Mouse (Mus musculus): ENCODE data around the gene Snf8. TPM values are rescaled to one million over a fixed set of nuclear protein-coding genes. Genes with fewer than 3 reads are reported as not detected.

The Snf8 gene
- polyA plus RNA-seq, 1 experiment from 2014 or later = 87.0 TPM

- Histone ChIP-seq H3K36me3 (peaks cover 3% of the 10 kb centered on the region; the same call in 1 of the 2 replicates), H3K4me3 (replicated peaks) (no peak overlapping the region), H3K9ac (no peak overlapping the region), H3K4me1 (replicated peaks) (peaks cover 32% of the 10 kb centered on the region), H3K27ac (no peak overlapping the region), H3K9me3 (replicated peaks) (no peaks in the 10 kb centered on the region), H3K27me3 (no peaks in the 10 kb centered on the region), H3K4me2 (no peak overlapping the region)
- DNase-seq (no peak), ATAC-seq (ENCODE audit: low read depth) (no peak)
- 73% methylated on average over 2 of the region's 2 CpGs for WGBS (ENCODE audit: insufficient replicate concordance)
Observed at GRCm38 (mm10) chr11:96031701-96032100, 3.0 kb upstream of the Snf8 start.

GRCm38 (mm10) chr11:96033264-96033663 is 1.4 kb upstream of the Snf8 start:
- Histone ChIP-seq H3K36me3 (peaks cover 17% of the 10 kb centered on the region), H3K27ac (no peak overlapping the region), H3K27me3 (no peaks in the 10 kb centered on the region), H3K4me2 (no peak overlapping the region), H3K9ac (no peak overlapping the region), H3K4me1 (replicated peaks) (peaks cover 47% of the 10 kb centered on the region), H3K4me3 (replicated peaks) (no peak overlapping the region), H3K9me3 (replicated peaks) (no peaks in the 10 kb centered on the region)
- WGBS (ENCODE audit: insufficient replicate concordance) = 78% methylated on average over 3 of the region's 3 CpGs
- no peak for DNase-seq
- no peak for ATAC-seq (ENCODE audit: low read depth)

- DNase-seq = no peak
Observed at GRCm38 (mm10) chr11:96034116-96034515, 569 bp upstream of the Snf8 start.

GRCm38 (mm10) chr11:96035133-96035532 is 448 bp downstream of the Snf8 start:
- ATAC-seq (ENCODE audit: low read depth) = peak; percentile 37
- 4% methylated on average over 6 of the region's 6 CpGs for WGBS (ENCODE audit: insufficient replicate concordance)
- peak overlapping the region; percentile 35 for H3K27ac ChIP-seq

More at GRCm38 (mm10) chr11:96034116-96034515, 569 bp upstream of the Snf8 start:
- WGBS (ENCODE audit: insufficient replicate concordance) = 33% methylated on average over 8 of the region's 8 CpGs
- no peaks in the 10 kb centered on the region for H3K27me3 ChIP-seq
- peaks cover 21% of the 10 kb centered on the region for H3K36me3 ChIP-seq
- peak overlapping the region; percentile 91 for H3K4me3 ChIP-seq (replicated peaks)
- no peaks in the 10 kb centered on the region for H3K9me3 ChIP-seq (replicated peaks)
- H3K27ac ChIP-seq = peak overlapping the region; percentile 67
- H3K4me1 ChIP-seq (replicated peaks) = peaks cover 56% of the 10 kb centered on the region
- peak overlapping the region; percentile 88 for H3K9ac ChIP-seq
- H3K4me2 ChIP-seq = peak overlapping the region; percentile 86
- no peak for ATAC-seq (ENCODE audit: low read depth)

GRCm38 (mm10) chr11:96037499-96037898 is 2.8 kb downstream of the Snf8 start:
- ATAC-seq (ENCODE audit: low read depth) = no peak
- Histone ChIP-seq H3K27me3 (no peaks in the 10 kb centered on the region), H3K9me3 (replicated peaks) (no peaks in the 10 kb centered on the region), H3K9ac (no peak overlapping the region), H3K27ac (no peak overlapping the region), H3K36me3 (peaks cover 41% of the 10 kb centered on the region), H3K4me2 (no peak overlapping the region), H3K4me3 (replicated peaks) (no peak overlapping the region), H3K4me1 (replicated peaks) (peaks cover 48% of the 10 kb centered on the region)
- no peak for DNase-seq
- WGBS (ENCODE audit: insufficient replicate concordance) = 55% methylated on average over 5 of the region's 5 CpGs

More at GRCm38 (mm10) chr11:96035133-96035532, 448 bp downstream of the Snf8 start:
- Histone ChIP-seq H3K4me3 (replicated peaks) (peak overlapping the region; percentile 91), H3K36me3 (peaks cover 28% of the 10 kb centered on the region), H3K4me2 (peak overlapping the region; percentile 86), H3K9ac (peak overlapping the region; percentile 88), H3K27me3 (no peaks in the 10 kb centered on the region), H3K4me1 (replicated peaks) (peaks cover 55% of the 10 kb centered on the region), H3K9me3 (replicated peaks) (no peaks in the 10 kb centered on the region)
- DNase-seq = no peak

- no peak overlapping the region for H3K4me2 ChIP-seq
- WGBS (ENCODE audit: insufficient replicate concordance) = 12% methylated on average over 1 of the region's 1 CpGs
- no peaks in the 10 kb centered on the region for H3K9me3 ChIP-seq (replicated peaks)
- H3K27ac ChIP-seq = peak overlapping the region; percentile 43; the same call in 1 of the 2 replicates
- DNase-seq (peak; percentile 12), ATAC-seq (ENCODE audit: low read depth) (no peak)
- H3K4me3 ChIP-seq (replicated peaks) = no peak overlapping the region
- peaks cover 47% of the 10 kb centered on the region for H3K4me1 ChIP-seq (replicated peaks)
- peaks cover 49% of the 10 kb centered on the region for H3K36me3 ChIP-seq
- no peaks in the 10 kb centered on the region for H3K27me3 ChIP-seq
- no peak overlapping the region for H3K9ac ChIP-seq
Observed at GRCm38 (mm10) chr11:96038560-96038959, 3.9 kb downstream of the Snf8 start.

- DNase-seq = no peak
- H3K9ac ChIP-seq = no peak overlapping the region
- no peak overlapping the region for H3K27ac ChIP-seq
- WGBS (ENCODE audit: insufficient replicate concordance) = 89% methylated on average over 11 of the region's 11 CpGs
- H3K4me3 ChIP-seq (replicated peaks) = no peak overlapping the region
- no peaks in the 10 kb centered on the region for H3K9me3 ChIP-seq (replicated peaks)
- no peak for ATAC-seq (ENCODE audit: low read depth)
- peaks cover 83% of the 10 kb centered on the region for H3K36me3 ChIP-seq
- H3K27me3 ChIP-seq = no peaks in the 10 kb centered on the region
- H3K4me2 ChIP-seq = no peak overlapping the region
- H3K4me1 ChIP-seq (replicated peaks) = peaks cover 15% of the 10 kb centered on the region; the same call in 1 of the 2 replicates
Observed at GRCm38 (mm10) chr11:96044803-96045567, 10.3 kb downstream of the Snf8 start.

GRCm38 (mm10) chr11:96046028-96046427 is 11.3 kb downstream of the Snf8 start:
- no peak overlapping the region for H3K9ac ChIP-seq
- WGBS (ENCODE audit: insufficient replicate concordance) = 80% methylated on average over 8 of the region's 8 CpGs

GRCm38 (mm10) chr11:96046793-96047192 is 12.1 kb downstream of the Snf8 start:
- Histone ChIP-seq H3K27me3 (no peaks in the 10 kb centered on the region), H3K4me1 (replicated peaks) (peaks cover 15% of the 10 kb centered on the region; the same call in 1 of the 2 replicates), H3K9me3 (replicated peaks) (no peaks in the 10 kb centered on the region), H3K9ac (no peak overlapping the region), H3K36me3 (peaks cover 91% of the 10 kb centered on the region), H3K27ac (peak overlapping the region; percentile 31; the same call in 1 of the 2 replicates), H3K4me3 (replicated peaks) (no peak overlapping the region), H3K4me2 (no peak overlapping the region)
- WGBS (ENCODE audit: insufficient replicate concordance) = 67% methylated on average over 2 of the region's 2 CpGs
- no peak for DNase-seq
- ATAC-seq (ENCODE audit: low read depth) = no peak

More at GRCm38 (mm10) chr11:96046028-96046427, 11.3 kb downstream of the Snf8 start:
- H3K27ac ChIP-seq = no peak overlapping the region
- no peak overlapping the region for H3K4me2 ChIP-seq
- no peaks in the 10 kb centered on the region for H3K9me3 ChIP-seq (replicated peaks)
- DNase-seq (no peak), ATAC-seq (ENCODE audit: low read depth) (no peak)
- peaks cover 15% of the 10 kb centered on the region; the same call in 1 of the 2 replicates for H3K4me1 ChIP-seq (replicated peaks)
- H3K27me3 ChIP-seq = no peaks in the 10 kb centered on the region
- H3K4me3 ChIP-seq (replicated peaks) = no peak overlapping the region
- peaks cover 88% of the 10 kb centered on the region for H3K36me3 ChIP-seq

GRCm38 (mm10) chr11:96047469-96048373 is 13.0 kb downstream of the Snf8 start:
- H3K4me3 ChIP-seq (replicated peaks) = no peak overlapping the region
- H3K4me2 ChIP-seq = no peak overlapping the region
- no peaks in the 10 kb centered on the region for H3K9me3 ChIP-seq (replicated peaks)
- H3K36me3 ChIP-seq = peaks cover 96% of the 10 kb centered on the region
- no peak for DNase-seq
- no peak overlapping the region for H3K9ac ChIP-seq
- WGBS (ENCODE audit: insufficient replicate concordance) = 75% methylated on average over 4 of the region's 4 CpGs
- H3K27me3 ChIP-seq = no peaks in the 10 kb centered on the region
- H3K27ac ChIP-seq = no peak overlapping the region
- H3K4me1 ChIP-seq (replicated peaks) = peaks cover 15% of the 10 kb centered on the region; the same call in 1 of the 2 replicates
- ATAC-seq (ENCODE audit: low read depth) = no peak

GRCm38 (mm10) chr11:96049939-96050338 is 15.3 kb downstream of the Snf8 start:
- Histone ChIP-seq H3K4me2 (no peak overlapping the region), H3K4me3 (replicated peaks) (no peak overlapping the region), H3K4me1 (replicated peaks) (peaks cover 15% of the 10 kb centered on the region; the same call in 1 of the 2 replicates), H3K27ac (no peak overlapping the region), H3K27me3 (no peaks in the 10 kb centered on the region), H3K9me3 (replicated peaks) (no peaks in the 10 kb centered on the region), H3K9ac (no peak overlapping the region), H3K36me3 (peaks cover 96% of the 10 kb centered on the region)
- 89% methylated on average over 4 of the region's 4 CpGs for WGBS (ENCODE audit: insufficient replicate concordance)
- no peak for DNase-seq
- ATAC-seq (ENCODE audit: low read depth) = no peak

Data from liver, embryonic 13.5 days (tissue).